Mouse (Mus musculus): ENCODE data around the gene Lipe. TPM values are rescaled to one million over a fixed set of nuclear protein-coding genes. Genes with fewer than 3 reads are reported as not detected.

Gene Lipe
- polyA plus RNA-seq, 1 experiment: 254 TPM

- Histone ChIP-seq H3K27me3 (ENCODE audit: control insufficient read depth, insufficient read depth, low read length) (no peaks in the 10 kb centered on the region), H3K4me1 (ENCODE audit: control insufficient read depth, insufficient read depth, low read length) (peaks cover 6% of the 10 kb centered on the region), H3K27ac (ENCODE audit: control insufficient read depth, insufficient read depth, low read depth, low read length) (no peak overlapping the region), H3K4me3 (ENCODE audit: control insufficient read depth, low read depth, low read length) (no peak overlapping the region), H3K36me3 (ENCODE audit: control insufficient read depth, insufficient read depth, low read length) (no peaks in the 10 kb centered on the region)
- TF ChIP-seq POLR2A (IDR thresholded peaks at IDR 0.05; ENCODE audit: control insufficient read depth, low read depth, low read length) (no peak), CTCF (IDR thresholded peaks at IDR 0.05; ENCODE audit: control insufficient read depth, insufficient read depth, insufficient replicate concordance, low read depth, low read length) (no peak)
Measured at GRCm38 (mm10) chr7:25341000-25341784, 57.3 kb downstream of the Lipe start.

- Histone ChIP-seq H3K4me1 (ENCODE audit: control insufficient read depth, insufficient read depth, low read length) (peaks cover 4% of the 10 kb centered on the region), H3K4me3 (ENCODE audit: control insufficient read depth, low read depth, low read length) (no peak overlapping the region), H3K27ac (ENCODE audit: control insufficient read depth, insufficient read depth, low read depth, low read length) (no peak overlapping the region), H3K27me3 (ENCODE audit: control insufficient read depth, insufficient read depth, low read length) (no peaks in the 10 kb centered on the region), H3K36me3 (ENCODE audit: control insufficient read depth, insufficient read depth, low read length) (no peaks in the 10 kb centered on the region)
- TF ChIP-seq CTCF (IDR thresholded peaks at IDR 0.05; ENCODE audit: control insufficient read depth, insufficient read depth, insufficient replicate concordance, low read depth, low read length): no peak
- TF ChIP-seq POLR2A (IDR thresholded peaks at IDR 0.05; ENCODE audit: control insufficient read depth, low read depth, low read length): no peak
Measured at GRCm38 (mm10) chr7:25339329-25339728, 59.2 kb downstream of the Lipe start.

GRCm38 (mm10) chr7:25334472-25334871, 64.0 kb downstream of the Lipe start:
- no peaks in the 10 kb centered on the region for H3K36me3 ChIP-seq (ENCODE audit: control insufficient read depth, insufficient read depth, low read length)

GRCm38 (mm10) chr7:25333596-25334307, 64.8 kb downstream of the Lipe start:
- TF ChIP-seq CTCF (IDR thresholded peaks at IDR 0.05; ENCODE audit: control insufficient read depth, insufficient read depth, insufficient replicate concordance, low read depth, low read length): peak; percentile 80; the same call in 1 of the 2 replicates
- TF ChIP-seq POLR2A (IDR thresholded peaks at IDR 0.05; ENCODE audit: control insufficient read depth, low read depth, low read length): no peak
- Histone ChIP-seq H3K4me3 (ENCODE audit: control insufficient read depth, low read depth, low read length) (no peak overlapping the region), H3K27me3 (ENCODE audit: control insufficient read depth, insufficient read depth, low read length) (no peaks in the 10 kb centered on the region), H3K27ac (ENCODE audit: control insufficient read depth, insufficient read depth, low read depth, low read length) (no peak overlapping the region), H3K36me3 (ENCODE audit: control insufficient read depth, insufficient read depth, low read length) (no peaks in the 10 kb centered on the region), H3K4me1 (ENCODE audit: control insufficient read depth, insufficient read depth, low read length) (peaks cover 4% of the 10 kb centered on the region)

More at GRCm38 (mm10) chr7:25334472-25334871, 64.0 kb downstream of the Lipe start:
- Histone ChIP-seq H3K4me3 (ENCODE audit: control insufficient read depth, low read depth, low read length) (no peak overlapping the region), H3K27ac (ENCODE audit: control insufficient read depth, insufficient read depth, low read depth, low read length) (no peak overlapping the region), H3K27me3 (ENCODE audit: control insufficient read depth, insufficient read depth, low read length) (no peaks in the 10 kb centered on the region), H3K4me1 (ENCODE audit: control insufficient read depth, insufficient read depth, low read length) (peaks cover 4% of the 10 kb centered on the region)
- TF ChIP-seq POLR2A (IDR thresholded peaks at IDR 0.05; ENCODE audit: control insufficient read depth, low read depth, low read length) (no peak), CTCF (IDR thresholded peaks at IDR 0.05; ENCODE audit: control insufficient read depth, insufficient read depth, insufficient replicate concordance, low read depth, low read length) (no peak)

Other genes starting within 250 kb of the Lipe start
- gene Pou2f2, start 219.0 kb downstream of the Lipe start, polyA plus RNA-seq (2012; rRNA removed): 8.3 TPM in 2 replicates
- 26.0 and 27.1 TPM in 2 replicates for gene Dedd2, start 178.1 kb downstream of the Lipe start, polyA plus RNA-seq (2012; rRNA removed)
- 29.4 and 31.9 TPM in 2 replicates for gene Zfp526, start 177.3 kb downstream of the Lipe start, polyA plus RNA-seq (2012; rRNA removed)
- 91.9 and 94.8 TPM in 2 replicates for gene Gsk3a, start 160.9 kb downstream of the Lipe start, polyA plus RNA-seq (2012; rRNA removed)
- gene Erf, start 147.9 kb downstream of the Lipe start, polyA plus RNA-seq (2012; rRNA removed): 40.4 and 44.1 TPM in 2 replicates
- 41.8 and 42.1 TPM in 2 replicates for gene Cic, start 131.0 kb downstream of the Lipe start, polyA plus RNA-seq (2012; rRNA removed)
- gene Pafah1b3, start 100.7 kb downstream of the Lipe start, polyA plus RNA-seq (2012; rRNA removed): 37.1 and 44.4 TPM in 2 replicates
- 83.0 and 90.6 TPM in 2 replicates for gene Prr19, start 97.3 kb downstream of the Lipe start, polyA plus RNA-seq (2012; rRNA removed)
- 1.3 TPM in 2 replicates for gene Tmem145, start 92.6 kb downstream of the Lipe start, polyA plus RNA-seq (2012; rRNA removed)
- gene Megf8, start 81.5 kb downstream of the Lipe start, polyA plus RNA-seq (2012; rRNA removed): 13.0 and 17.0 TPM in 2 replicates
- gene Cnfn, start 29.0 kb downstream of the Lipe start, polyA plus RNA-seq (2012; rRNA removed): 0.26 TPM in 1 of 2 replicates, not detected in the other
- gene Cxcl17, start 14.2 kb upstream of the Lipe start, polyA plus RNA-seq (2012; rRNA removed): not detected in 2 replicates
- gene Ceacam1, start 78.9 kb upstream of the Lipe start, polyA plus RNA-seq (2012; rRNA removed): 0.63 and 0.75 TPM in 2 replicates
- 32.3 and 35.1 TPM in 2 replicates for gene Ceacam2, start 141.1 kb upstream of the Lipe start, polyA plus RNA-seq (2012; rRNA removed)
- gene Erich4, start 217.2 kb upstream of the Lipe start, polyA plus RNA-seq (2012; rRNA removed): not detected in 2 replicates
- gene Dmac2, start 220.7 kb upstream of the Lipe start, polyA plus RNA-seq (2012; rRNA removed): 53.6 and 57.8 TPM in 2 replicates
- gene B3gnt8, start 227.9 kb upstream of the Lipe start, polyA plus RNA-seq (2012; rRNA removed): 3.1 and 3.9 TPM in 2 replicates